Mouse (Mus musculus) forebrain, embryonic 13.5 days (tissue): Measurements from ENCODE around the gene Gpsm3. TPM values are rescaled to one million over a fixed set of nuclear protein-coding genes. Genes with fewer than 3 reads are reported as not detected.

Experiments
- ATAC-seq: fragments of 200-750 bp; cut with Nextera tagmentation; 2 replicates; pipeline ENCODE4 v1.8.0; 2017
- H3K27ac ChIP-seq: fragments of 300-500 bp; sonication (generic); 2 replicates; pipeline ENCODE4 v1.5.1; 2015; ENCODE audit warnings: inconsistent platforms, mild to moderate bottlenecking, moderate library complexity
- H3K27me3 ChIP-seq: fragments of 300-500 bp; sonication (generic); 2 replicates; pipeline ENCODE4 v1.6.1; 2015; ENCODE audit warnings: mild to moderate bottlenecking, inconsistent platforms
- H3K36me3 ChIP-seq: fragments of 300-500 bp; sonication (generic); 2 replicates; pipeline ENCODE4 v1.6.1; 2015; ENCODE audit warnings: mild to moderate bottlenecking, inconsistent platforms; ENCODE audit not compliant: poor library complexity, severe bottlenecking
- H3K4me1 ChIP-seq: fragments of 300-500 bp; sonication (generic); 2 replicates; pipeline ENCODE4 v1.6.1; 2015; ENCODE audit warnings: inconsistent platforms
- H3K4me2 ChIP-seq: fragments of 300-500 bp; sonication (generic); 2 replicates; pipeline ENCODE4 v1.6.1; 2015; ENCODE audit warnings: inconsistent platforms, mild to moderate bottlenecking, moderate library complexity
- H3K4me3 ChIP-seq: fragments of 300-500 bp; sonication (generic); 2 replicates; pipeline ENCODE4 v1.5.1; 2015; ENCODE audit warnings: mild to moderate bottlenecking, inconsistent platforms
- H3K9ac ChIP-seq: fragments of 300-500 bp; sonication (generic); 2 replicates; pipeline ENCODE4 v1.6.1; 2015; ENCODE audit warnings: mild to moderate bottlenecking, inconsistent platforms
- H3K9me3 ChIP-seq: fragments of 300-500 bp; sonication (generic); replicated peaks from 2 replicates; pipeline ENCODE4 v1.6.1; 2016; ENCODE audit warnings: inconsistent platforms
- WGBS: fragments of 180-500 bp; shearing (Covaris S2); methylation state at CpG from one replicate; pipeline ENCODE4 v1.1.7; 2015; 5-methylcytosine and 5-hydroxymethylcytosine counted together
- polyA plus RNA-seq: library from polyadenylated mRNA; unstranded; fragments of >200 nt; fragmentation: Nextera tagmentation; extraction: Ambion mirVana; gene quantifications from 2 replicates; pipeline ENCODE4 v1.2.1, GENCODE M21; 2015

Gpsm3 gene
- polyA plus RNA-seq, 1 experiment from 2014 or later = 2.4 TPM

DNA sequence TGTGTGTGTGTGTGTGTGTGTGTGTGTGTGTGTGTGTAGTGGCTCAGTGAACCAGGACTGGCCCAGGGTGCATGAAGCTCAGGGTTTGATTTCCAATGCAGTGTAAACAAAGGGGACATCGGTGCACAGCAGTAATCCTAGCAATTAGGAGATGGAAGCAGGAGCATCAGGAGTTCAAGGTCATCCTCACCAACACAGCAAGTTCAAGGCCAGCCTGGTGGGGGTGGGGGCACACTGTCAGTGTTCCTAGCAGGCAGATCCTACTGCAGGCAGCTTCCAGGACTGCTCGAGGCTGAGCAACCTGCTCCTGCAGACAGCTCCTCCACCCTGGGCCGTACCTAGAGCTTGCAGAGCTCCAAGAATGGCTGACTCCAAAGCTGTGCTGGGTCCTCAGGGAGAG lies 27.0 kb upstream of the Gpsm3 start:
- no peaks in the 10 kb centered on the region; the same call in 1 of the 2 replicates for H3K9me3 ChIP-seq
- no peak overlapping the region for H3K4me3 ChIP-seq
- no peaks in the 10 kb centered on the region for H3K4me1 ChIP-seq
- no peaks in the 10 kb centered on the region for H3K36me3 ChIP-seq
- H3K4me2 ChIP-seq = no peak overlapping the region
- ATAC-seq = no peak
- H3K27ac ChIP-seq = no peak overlapping the region
- H3K9ac ChIP-seq = no peak overlapping the region
- peaks cover 7% of the 10 kb centered on the region for H3K27me3 ChIP-seq
- 65% methylated on average over 3 of the region's 3 CpGs for WGBS

DNA sequence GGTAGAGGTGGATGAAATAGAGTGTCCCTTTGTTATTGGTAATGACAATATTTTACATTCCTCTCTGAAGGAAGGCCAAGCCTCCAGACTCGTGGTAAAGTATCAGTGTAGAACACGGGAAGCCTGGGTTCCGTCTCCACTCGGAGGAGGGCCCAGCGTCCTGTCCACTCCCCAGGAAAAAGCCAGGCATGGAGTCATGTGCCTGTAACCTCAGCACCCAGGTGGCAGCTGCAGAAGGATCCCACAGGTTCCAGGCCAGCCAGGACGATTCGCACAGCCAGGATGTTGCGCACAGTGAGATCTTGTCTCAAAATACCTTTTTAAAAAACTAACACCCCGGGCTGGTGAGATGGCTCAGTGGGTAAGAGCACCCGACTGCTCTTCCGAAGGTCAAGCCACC lies 26.3 kb upstream of the Gpsm3 start:
- no peak overlapping the region for H3K9ac ChIP-seq
- WGBS = 76% methylated on average over 11 of the region's 11 CpGs
- H3K4me3 ChIP-seq = no peak overlapping the region
- no peaks in the 10 kb centered on the region for H3K4me1 ChIP-seq
- H3K27ac ChIP-seq = no peak overlapping the region
- ATAC-seq = no peak
- H3K36me3 ChIP-seq = no peaks in the 10 kb centered on the region
- no peak overlapping the region for H3K4me2 ChIP-seq
- no peaks in the 10 kb centered on the region; the same call in 1 of the 2 replicates for H3K9me3 ChIP-seq
- H3K27me3 ChIP-seq = peaks cover 7% of the 10 kb centered on the region

DNA sequence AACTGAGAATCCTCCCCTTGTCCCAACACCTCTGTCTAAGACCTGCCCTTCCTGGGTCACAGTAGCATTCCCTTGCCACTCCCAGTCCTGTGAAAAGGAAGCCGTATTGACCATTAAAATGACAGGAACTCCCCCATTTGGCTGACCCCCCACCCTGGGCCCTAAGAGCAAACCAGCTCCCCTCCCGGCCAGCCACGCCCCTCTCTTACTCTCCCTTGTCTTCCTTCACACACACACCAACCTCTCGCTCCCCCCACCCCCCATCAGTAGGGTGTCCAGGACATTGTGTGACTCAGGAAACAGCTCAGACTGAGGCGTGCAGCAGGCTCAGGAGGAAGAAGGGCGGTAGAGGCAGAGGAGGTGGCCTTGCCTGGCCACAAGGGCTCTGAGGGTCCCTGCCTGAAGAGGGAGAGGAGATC lies 25.6 kb upstream of the Gpsm3 start, which contains the start of gene Notch4:
Gene Notch4, plus strand, starts transcription at position 266 of the 419 bp plus-strand sequence.
- ATAC-seq = no peak
- H3K9me3 ChIP-seq = no peaks in the 10 kb centered on the region; the same call in 1 of the 2 replicates
- no peak within 1 kb of the TSS for H3K4me3 ChIP-seq
- peak within 1 kb of the TSS; percentile 22; the same call in 1 of the 2 replicates for H3K9ac ChIP-seq
- no peaks in the 10 kb centered on the region for H3K4me1 ChIP-seq
- no peak within 1 kb of the TSS for H3K4me2 ChIP-seq
- H3K27me3 ChIP-seq = peaks cover 7% of the 10 kb centered on the region
- H3K36me3 ChIP-seq = no peaks in the 10 kb centered on the region
- WGBS = 24% methylated on average over 6 of the region's 6 CpGs
- H3K27ac ChIP-seq = 0 out of 2 replicates have a peak within 1 kb of the TSS, but pooled peaks have one; percentile 27

DNA sequence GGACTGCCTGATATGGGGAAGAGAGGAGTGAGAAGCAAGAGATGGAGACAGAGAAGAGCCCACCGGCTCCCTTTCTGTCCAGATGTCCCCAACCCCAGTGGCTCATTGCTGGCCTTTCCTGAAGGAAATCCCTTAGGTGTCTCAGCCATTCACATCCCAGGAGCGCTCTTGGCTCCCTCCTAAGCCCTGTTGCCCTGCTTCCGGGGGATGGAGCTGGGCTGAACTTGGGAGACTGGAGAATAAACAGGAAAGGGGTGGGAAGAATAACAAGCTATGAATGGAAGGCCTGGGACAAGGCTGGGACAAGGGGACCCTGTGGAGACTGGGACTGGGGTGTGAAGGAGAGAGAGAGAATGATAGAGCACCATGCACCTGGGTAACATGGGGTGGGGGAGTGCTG lies 24.8 kb upstream of the Gpsm3 start:
- no peak for ATAC-seq
- Histone ChIP-seq H3K36me3 (no peaks in the 10 kb centered on the region), H3K4me1 (no peaks in the 10 kb centered on the region), H3K27me3 (peaks cover 7% of the 10 kb centered on the region), H3K4me2 (no peak overlapping the region), H3K9ac (0 out of 2 replicates have a peak overlapping the region, but pooled peaks have one; percentile 22), H3K9me3 (no peaks in the 10 kb centered on the region; the same call in 1 of the 2 replicates), H3K27ac (0 out of 2 replicates have a peak overlapping the region, but pooled peaks have one; percentile 27), H3K4me3 (no peak overlapping the region)
- WGBS = 60% methylated on average over 3 of the region's 3 CpGs

DNA sequence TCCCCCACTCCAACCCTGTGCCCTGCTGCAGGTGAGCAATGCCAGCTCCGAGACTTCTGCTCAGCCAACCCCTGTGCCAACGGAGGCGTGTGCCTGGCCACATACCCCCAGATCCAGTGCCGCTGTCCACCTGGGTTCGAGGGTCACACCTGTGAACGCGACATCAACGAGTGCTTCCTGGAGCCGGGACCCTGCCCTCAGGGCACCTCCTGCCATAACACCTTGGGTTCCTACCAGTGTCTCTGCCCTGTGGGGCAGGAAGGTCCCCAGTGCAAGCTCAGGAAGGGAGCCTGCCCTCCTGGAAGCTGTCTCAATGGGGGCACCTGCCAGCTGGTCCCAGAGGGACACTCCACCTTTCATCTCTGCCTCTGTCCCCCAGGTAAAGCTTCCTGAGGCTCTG lies 22.3 kb upstream of the Gpsm3 start:
- H3K27ac ChIP-seq = no peak overlapping the region
- H3K36me3 ChIP-seq = no peaks in the 10 kb centered on the region
- H3K27me3 ChIP-seq = peaks cover 7% of the 10 kb centered on the region
- no peaks in the 10 kb centered on the region for H3K4me1 ChIP-seq
- no peaks in the 10 kb centered on the region; the same call in 1 of the 2 replicates for H3K9me3 ChIP-seq
- no peak for ATAC-seq
- no peak overlapping the region for H3K4me3 ChIP-seq
- no peak overlapping the region for H3K4me2 ChIP-seq
- no peak overlapping the region for H3K9ac ChIP-seq
- 66% methylated on average over 9 of the region's 9 CpGs for WGBS

DNA sequence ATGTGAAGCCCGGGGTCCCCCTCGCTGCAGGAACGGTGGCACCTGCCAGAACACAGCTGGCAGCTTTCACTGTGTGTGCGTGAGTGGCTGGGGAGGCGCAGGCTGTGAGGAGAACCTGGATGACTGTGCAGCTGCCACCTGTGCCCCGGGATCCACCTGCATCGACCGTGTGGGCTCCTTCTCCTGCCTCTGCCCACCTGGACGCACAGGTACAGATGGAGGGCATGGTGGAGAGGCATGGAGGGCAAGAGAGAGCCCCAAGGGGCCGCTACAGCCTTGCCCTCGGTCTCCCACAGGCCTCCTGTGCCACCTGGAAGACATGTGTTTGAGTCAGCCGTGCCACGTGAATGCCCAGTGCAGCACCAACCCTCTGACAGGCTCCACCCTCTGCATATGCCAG lies 21.2 kb upstream of the Gpsm3 start:
- Histone ChIP-seq H3K36me3 (no peaks in the 10 kb centered on the region), H3K4me2 (no peak overlapping the region), H3K4me3 (no peak overlapping the region), H3K27me3 (peaks cover 7% of the 10 kb centered on the region), H3K4me1 (no peaks in the 10 kb centered on the region), H3K27ac (no peak overlapping the region), H3K9me3 (no peaks in the 10 kb centered on the region; the same call in 1 of the 2 replicates), H3K9ac (no peak overlapping the region)
- 80% methylated on average over 13 of the region's 13 CpGs for WGBS
- ATAC-seq = no peak

DNA sequence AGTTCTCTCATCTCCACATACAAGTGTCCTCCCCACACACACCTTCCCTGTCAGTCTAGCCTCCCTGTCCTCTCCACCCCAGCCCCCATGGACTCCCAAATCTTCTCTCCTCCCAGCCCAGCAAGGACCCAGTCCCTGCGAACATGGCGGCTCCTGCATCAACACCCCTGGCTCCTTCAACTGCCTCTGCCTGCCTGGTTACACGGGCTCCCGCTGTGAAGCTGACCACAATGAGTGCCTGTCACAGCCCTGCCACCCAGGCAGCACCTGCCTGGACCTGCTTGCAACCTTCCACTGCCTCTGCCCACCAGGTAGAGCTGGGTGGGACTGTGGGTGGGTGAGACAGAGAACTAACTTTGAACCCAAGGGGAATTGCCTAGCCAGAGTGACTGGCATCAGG lies 19.7 kb upstream of the Gpsm3 start:
- 70% methylated on average over 4 of the region's 4 CpGs for WGBS
- ATAC-seq = no peak
- Histone ChIP-seq H3K9me3 (no peaks in the 10 kb centered on the region; the same call in 1 of the 2 replicates), H3K27me3 (peaks cover 7% of the 10 kb centered on the region), H3K4me1 (no peaks in the 10 kb centered on the region), H3K9ac (no peak overlapping the region), H3K4me2 (no peak overlapping the region), H3K36me3 (no peaks in the 10 kb centered on the region), H3K4me3 (no peak overlapping the region), H3K27ac (no peak overlapping the region)

DNA sequence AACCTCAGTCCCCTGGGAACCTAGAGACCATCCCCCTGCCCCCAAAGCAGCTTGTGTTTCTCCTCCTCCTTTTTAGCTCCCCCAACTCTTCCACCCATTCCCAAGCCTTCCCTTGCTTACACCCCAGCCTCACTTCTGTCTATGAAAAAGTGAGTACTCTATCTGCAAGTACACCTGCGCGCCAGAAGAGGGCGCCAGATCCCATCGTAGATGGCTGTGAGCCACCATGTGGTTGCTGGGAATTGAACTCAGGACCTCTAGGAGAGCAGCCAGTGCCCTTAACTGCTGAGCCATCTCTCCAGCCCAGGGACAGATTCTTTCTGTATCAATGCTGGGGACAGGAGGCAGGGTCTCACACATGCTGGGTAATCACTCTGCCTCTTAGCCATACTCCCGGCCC lies 17.7 kb upstream of the Gpsm3 start:
- Histone ChIP-seq H3K9me3 (no peaks in the 10 kb centered on the region), H3K36me3 (no peaks in the 10 kb centered on the region), H3K9ac (no peak overlapping the region), H3K4me1 (no peaks in the 10 kb centered on the region), H3K27ac (no peak overlapping the region), H3K4me3 (no peak overlapping the region), H3K27me3 (peaks cover 6% of the 10 kb centered on the region), H3K4me2 (no peak overlapping the region)
- ATAC-seq = no peak
- WGBS = 19% methylated on average over 5 of the region's 5 CpGs

DNA sequence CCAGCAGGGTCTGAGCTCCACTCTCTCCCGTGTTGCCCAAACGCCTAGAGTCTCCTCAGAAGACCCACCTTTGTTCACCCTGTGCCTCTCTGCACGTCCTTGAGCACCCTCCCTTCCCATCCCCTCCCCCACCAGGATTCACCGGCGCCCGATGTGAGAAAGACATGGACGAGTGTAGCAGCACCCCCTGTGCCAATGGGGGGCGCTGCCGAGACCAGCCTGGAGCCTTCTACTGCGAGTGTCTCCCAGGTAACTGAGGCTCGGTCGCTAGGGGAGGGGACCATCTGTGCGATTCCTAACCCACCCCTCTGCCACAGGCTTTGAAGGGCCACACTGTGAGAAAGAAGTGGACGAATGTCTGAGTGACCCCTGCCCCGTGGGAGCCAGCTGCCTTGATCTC lies 17.2 kb upstream of the Gpsm3 start:
- Histone ChIP-seq H3K36me3 (no peaks in the 10 kb centered on the region), H3K9ac (no peak overlapping the region), H3K27me3 (peaks cover 2% of the 10 kb centered on the region; the same call in 1 of the 2 replicates), H3K4me1 (no peaks in the 10 kb centered on the region), H3K27ac (no peak overlapping the region), H3K9me3 (no peaks in the 10 kb centered on the region), H3K4me2 (no peak overlapping the region), H3K4me3 (no peak overlapping the region)
- 9% methylated on average over 15 of the region's 15 CpGs for WGBS
- no peak for ATAC-seq

DNA sequence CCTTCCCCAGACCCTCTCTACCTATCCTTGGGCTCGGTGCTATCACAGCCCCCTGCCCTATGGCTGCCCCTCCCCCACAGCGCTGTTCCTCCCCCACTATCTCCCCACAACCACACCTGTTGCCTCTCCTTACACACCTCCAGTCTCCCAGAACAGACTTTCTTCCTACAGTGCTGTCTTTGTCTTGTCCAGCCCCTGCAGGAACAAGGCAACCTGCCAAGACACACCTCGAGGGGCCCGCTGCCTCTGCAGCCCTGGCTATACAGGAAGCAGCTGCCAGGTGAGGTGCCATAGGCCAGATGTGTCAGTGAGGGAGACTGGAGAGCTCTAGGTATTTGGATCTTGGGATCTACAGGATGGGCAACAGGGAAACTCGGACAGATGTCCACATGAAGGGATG lies 13.0 kb upstream of the Gpsm3 start:
- Histone ChIP-seq H3K27me3 (no peaks in the 10 kb centered on the region), H3K4me3 (no peak overlapping the region), H3K9me3 (no peaks in the 10 kb centered on the region), H3K36me3 (no peaks in the 10 kb centered on the region), H3K4me2 (no peak overlapping the region), H3K4me1 (no peaks in the 10 kb centered on the region), H3K27ac (no peak overlapping the region), H3K9ac (no peak overlapping the region)
- ATAC-seq = no peak
- WGBS = 79% methylated on average over 5 of the region's 5 CpGs

DNA sequence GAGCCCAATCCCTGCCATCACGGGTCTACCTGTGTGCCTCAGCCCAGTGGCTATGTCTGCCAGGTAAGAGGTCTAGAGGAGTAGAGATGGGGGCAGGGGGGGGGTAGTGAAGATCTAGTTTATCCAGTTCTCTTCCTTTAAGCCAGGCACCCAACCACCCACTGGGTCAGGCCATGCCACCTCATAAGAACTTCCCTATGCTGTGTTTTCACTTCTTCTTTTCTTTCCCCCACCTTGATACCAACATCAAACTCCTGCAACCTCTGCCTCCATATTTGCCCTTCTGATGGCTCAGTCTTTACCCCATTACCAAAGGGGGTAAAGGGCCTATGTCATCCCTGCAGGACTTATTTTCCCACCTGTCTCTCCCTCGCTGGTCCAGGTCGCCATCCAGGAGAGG lies 11.5 kb upstream of the Gpsm3 start:
- Histone ChIP-seq H3K4me1 (no peaks in the 10 kb centered on the region), H3K27me3 (no peaks in the 10 kb centered on the region), H3K9ac (no peak overlapping the region), H3K36me3 (no peaks in the 10 kb centered on the region), H3K27ac (no peak overlapping the region), H3K9me3 (no peaks in the 10 kb centered on the region), H3K4me2 (no peak overlapping the region), H3K4me3 (no peak overlapping the region)
- 92% methylated on average over 3 of the region's 3 CpGs for WGBS
- no peak for ATAC-seq

DNA sequence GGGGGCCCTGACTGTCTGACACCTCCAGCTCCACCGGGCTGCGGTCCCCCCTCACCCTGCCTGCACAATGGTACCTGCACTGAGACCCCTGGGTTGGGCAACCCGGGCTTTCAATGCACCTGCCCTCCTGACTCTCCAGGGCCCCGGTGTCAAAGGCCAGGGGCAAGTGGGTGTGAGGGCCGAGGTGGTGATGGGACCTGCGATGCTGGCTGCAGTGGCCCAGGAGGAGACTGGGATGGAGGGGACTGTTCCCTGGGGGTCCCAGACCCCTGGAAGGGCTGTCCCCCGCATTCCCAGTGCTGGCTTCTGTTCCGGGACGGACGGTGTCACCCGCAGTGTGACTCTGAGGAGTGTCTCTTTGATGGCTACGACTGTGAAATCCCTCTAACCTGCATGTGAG lies 7.1 kb upstream of the Gpsm3 start:
- no peak overlapping the region for H3K4me3 ChIP-seq
- H3K36me3 ChIP-seq = no peaks in the 10 kb centered on the region
- no peaks in the 10 kb centered on the region for H3K9me3 ChIP-seq
- no peaks in the 10 kb centered on the region for H3K27me3 ChIP-seq
- WGBS = 90% methylated on average over 12 of the region's 12 CpGs
- H3K4me2 ChIP-seq = no peak overlapping the region
- H3K9ac ChIP-seq = no peak overlapping the region
- H3K4me1 ChIP-seq = peaks cover 12% of the 10 kb centered on the region
- H3K27ac ChIP-seq = no peak overlapping the region
- ATAC-seq = no peak

DNA sequence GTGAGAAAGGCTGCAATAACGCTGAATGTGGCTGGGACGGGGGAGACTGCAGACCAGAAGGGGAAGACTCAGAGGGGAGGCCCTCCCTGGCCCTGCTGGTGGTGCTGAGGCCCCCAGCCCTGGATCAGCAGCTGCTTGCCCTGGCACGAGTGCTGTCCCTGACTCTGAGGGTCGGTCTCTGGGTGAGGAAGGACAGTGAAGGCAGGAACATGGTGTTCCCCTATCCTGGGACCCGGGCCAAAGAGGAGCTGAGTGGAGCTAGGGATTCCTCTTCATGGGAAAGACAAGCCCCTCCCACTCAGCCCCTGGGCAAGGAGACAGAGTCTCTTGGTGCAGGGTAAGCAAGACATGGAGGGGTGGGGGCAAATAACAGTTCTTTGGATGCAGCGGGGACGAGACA lies 6.2 kb upstream of the Gpsm3 start:
- ATAC-seq = no peak
- WGBS = 60% methylated on average over 7 of the region's 7 CpGs

More for the DNA sequence above, 6.2 kb upstream of the Gpsm3 start:
- Histone ChIP-seq H3K36me3 (no peaks in the 10 kb centered on the region), H3K27me3 (no peaks in the 10 kb centered on the region), H3K9me3 (no peaks in the 10 kb centered on the region), H3K4me1 (peaks cover 20% of the 10 kb centered on the region), H3K9ac (peak overlapping the region; percentile 5; the same call in 1 of the 2 replicates), H3K4me3 (no peak overlapping the region), H3K27ac (no peak overlapping the region), H3K4me2 (no peak overlapping the region)
